Mouse (Mus musculus) hindbrain, embryonic 14.5 days (tissue): Measurements from ENCODE around the gene Rcan1. TPM values are rescaled to one million over a fixed set of nuclear protein-coding genes. Genes with fewer than 3 reads are reported as not detected.

Source experiments
- ATAC-seq: fragments of 200-750 bp; cut with Nextera tagmentation; 2 replicates; pipeline ENCODE4 v1.8.0; 2017; ENCODE audit warnings: moderate number of reproducible peaks, mild to moderate bottlenecking, moderate TSS enrichment, moderate library complexity; ENCODE audit not compliant: low FRiP score
- DNase-seq: peaks from one replicate; pipeline ENCODE4 v3.0.0-alpha.2; 2015; ENCODE audit warnings: low spot score
- H3K27ac ChIP-seq: fragments of 300-500 bp; sonication (generic); 2 replicates; pipeline ENCODE4 v1.5.1; 2014; ENCODE audit warnings: mild to moderate bottlenecking, moderate library complexity
- H3K27me3 ChIP-seq: fragments of 300-500 bp; sonication (generic); 2 replicates; pipeline ENCODE4 v1.6.1; 2014; ENCODE audit warnings: mild to moderate bottlenecking, low read length, mixed read lengths; ENCODE audit not compliant: control insufficient read depth, insufficient read depth
- H3K36me3 ChIP-seq: fragments of 300-500 bp; sonication (generic); replicated peaks from 2 replicates; pipeline ENCODE4 v1.6.1; 2014; ENCODE audit not compliant: control insufficient read depth, insufficient read depth
- H3K4me1 ChIP-seq: fragments of 300-500 bp; sonication (generic); replicated peaks from 2 replicates; pipeline ENCODE4 v1.6.1; 2014; ENCODE audit warnings: antibody characterized with exemption, low read length, mixed read lengths; ENCODE audit not compliant: control insufficient read depth, insufficient read depth
- H3K4me2 ChIP-seq: fragments of 300-500 bp; sonication (generic); replicated peaks from 2 replicates; pipeline ENCODE4 v1.6.1; 2014; ENCODE audit warnings: mild to moderate bottlenecking, moderate library complexity
- H3K4me3 ChIP-seq: fragments of 300-500 bp; sonication (generic); replicated peaks from 2 replicates; pipeline ENCODE4 v1.5.1; 2014; ENCODE audit warnings: mild to moderate bottlenecking, low read length
- H3K9ac ChIP-seq: fragments of 300-500 bp; sonication (generic); 2 replicates; pipeline ENCODE4 v1.6.1; 2014
- H3K9me3 ChIP-seq: fragments of 300-500 bp; sonication (generic); 2 replicates; pipeline ENCODE4 v1.6.1; 2016; ENCODE audit warnings: low read length; ENCODE audit not compliant: control insufficient read depth
- WGBS: fragments of 180-500 bp; shearing (Covaris S2); extraction: QIAGEN DNeasy Blood & Tissue Kit; methylation state at CpG from one replicate; pipeline ENCODE4 v1.1.7; 2014; 5-methylcytosine and 5-hydroxymethylcytosine counted together
- polyA plus RNA-seq: library from polyadenylated mRNA; unstranded; fragments of >200 nt; fragmentation: Nextera tagmentation; extraction: Ambion mirVana; gene quantifications from 2 replicates; pipeline ENCODE4 v1.2.1, GENCODE M21; 2014

Rcan1 gene
- polyA plus RNA-seq, 1 experiment from 2014 or later, result 76.8 TPM

DNA sequence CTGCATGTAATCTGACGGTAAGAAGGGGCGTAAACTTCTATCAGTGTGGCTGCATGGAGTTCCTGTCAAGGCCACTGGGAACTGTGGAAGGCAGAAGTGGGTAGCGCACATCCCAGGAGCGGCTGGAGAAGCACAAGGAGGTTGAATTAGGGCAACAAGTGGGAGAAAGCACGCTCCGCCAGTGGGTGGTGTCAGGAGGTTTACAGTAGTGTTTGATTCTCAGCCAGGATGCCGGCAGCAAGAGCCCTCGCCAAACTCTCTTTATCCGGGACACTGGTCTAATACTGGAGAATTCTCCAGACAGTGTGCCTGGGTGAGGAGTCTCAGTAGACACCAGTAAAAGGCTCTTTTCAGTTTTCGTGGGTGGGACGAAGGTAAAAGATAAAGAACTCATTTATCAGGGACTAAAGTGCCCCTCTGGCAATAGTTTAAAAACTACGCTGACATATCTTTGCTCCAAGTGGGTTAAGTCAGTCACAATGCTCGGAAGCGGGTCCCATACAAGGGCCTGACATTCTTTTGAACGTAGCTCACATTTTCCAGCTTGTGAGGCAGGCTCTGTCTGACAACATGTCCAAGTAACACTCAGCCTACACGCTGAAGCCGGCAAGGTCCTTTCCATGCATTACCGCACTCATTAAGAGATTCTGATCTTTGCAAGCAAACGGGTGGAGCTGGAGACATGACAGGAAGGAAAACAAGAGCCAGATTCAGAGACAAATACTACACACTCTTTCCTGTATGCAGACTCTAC is 42.3 kb downstream of the Rcan1 start:
- H3K9me3 ChIP-seq, result no peaks in the 10 kb centered on the region
- no peaks in the 10 kb centered on the region for H3K27me3 ChIP-seq
- H3K36me3 ChIP-seq, result no peaks in the 10 kb centered on the region
- H3K4me3 ChIP-seq, result no peak overlapping the region
- no peak overlapping the region for H3K4me2 ChIP-seq
- DNase-seq (no peak), ATAC-seq (no peak)
- H3K4me1 ChIP-seq, result 0 out of 2 replicates have a peak, but pooled peaks cover 20% of the 10 kb centered on the region
- WGBS, result 59% methylated on average over 19 of the region's 19 CpGs
- no peak overlapping the region for H3K27ac ChIP-seq
- no peak overlapping the region for H3K9ac ChIP-seq

DNA sequence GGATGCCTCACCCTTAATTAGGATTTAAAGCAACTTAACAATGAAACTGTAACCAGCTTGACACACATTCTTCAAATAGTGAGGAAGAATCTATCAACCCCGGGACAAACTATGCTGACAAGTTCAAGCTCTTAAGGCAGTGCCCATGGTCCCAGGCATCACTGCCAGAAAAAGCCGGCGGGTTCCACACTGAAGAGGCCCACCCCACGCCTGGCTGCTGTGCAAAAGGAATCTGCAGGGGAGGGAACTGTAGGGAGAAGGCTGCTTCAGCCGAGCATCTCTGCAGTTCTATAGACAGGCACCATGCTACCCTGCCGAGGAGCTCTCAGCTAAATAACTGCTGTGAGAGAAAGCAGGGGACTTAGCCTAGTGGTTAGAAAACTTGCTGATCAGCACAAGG is 44.0 kb downstream of the Rcan1 start:
- H3K27ac ChIP-seq, result no peak overlapping the region
- DNase-seq (no peak), ATAC-seq (no peak)
- no peaks in the 10 kb centered on the region for H3K9me3 ChIP-seq
- no peak overlapping the region for H3K9ac ChIP-seq
- H3K4me3 ChIP-seq, result no peak overlapping the region
- H3K4me1 ChIP-seq, result 0 out of 2 replicates have a peak, but pooled peaks cover 22% of the 10 kb centered on the region
- H3K36me3 ChIP-seq, result no peaks in the 10 kb centered on the region
- H3K4me2 ChIP-seq, result no peak overlapping the region
- H3K27me3 ChIP-seq, result no peaks in the 10 kb centered on the region
- WGBS, result 22% methylated on average over 6 of the region's 6 CpGs

DNA sequence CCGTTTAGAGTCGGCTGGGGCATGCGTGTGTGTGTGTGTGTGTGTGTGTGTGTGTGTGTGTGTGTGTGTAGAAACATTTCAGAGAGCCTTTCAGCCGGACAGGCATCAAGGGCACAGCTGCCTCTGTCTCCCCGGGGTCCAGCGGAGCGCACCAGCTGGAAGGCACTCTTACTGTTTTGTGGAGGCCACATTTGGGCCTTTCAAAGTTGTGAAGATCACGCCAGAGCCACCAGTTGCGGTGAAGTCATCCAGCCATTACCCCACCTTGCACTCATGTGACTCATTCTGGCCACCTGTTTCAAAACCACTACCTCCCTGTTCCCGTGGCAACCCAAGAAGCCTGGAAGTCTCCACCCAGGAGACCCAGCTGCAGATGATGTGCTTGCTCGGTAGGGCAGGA is 44.8 kb downstream of the Rcan1 start:
- Histone ChIP-seq H3K9ac (no peak overlapping the region), H3K36me3 (no peaks in the 10 kb centered on the region), H3K4me2 (no peak overlapping the region), H3K4me1 (0 out of 2 replicates have a peak, but pooled peaks cover 22% of the 10 kb centered on the region), H3K4me3 (no peak overlapping the region), H3K27ac (no peak overlapping the region), H3K27me3 (no peaks in the 10 kb centered on the region), H3K9me3 (no peaks in the 10 kb centered on the region)
- WGBS, result 53% methylated on average over 11 of the region's 11 CpGs
- ATAC-seq (no peak), DNase-seq (no peak)

DNA sequence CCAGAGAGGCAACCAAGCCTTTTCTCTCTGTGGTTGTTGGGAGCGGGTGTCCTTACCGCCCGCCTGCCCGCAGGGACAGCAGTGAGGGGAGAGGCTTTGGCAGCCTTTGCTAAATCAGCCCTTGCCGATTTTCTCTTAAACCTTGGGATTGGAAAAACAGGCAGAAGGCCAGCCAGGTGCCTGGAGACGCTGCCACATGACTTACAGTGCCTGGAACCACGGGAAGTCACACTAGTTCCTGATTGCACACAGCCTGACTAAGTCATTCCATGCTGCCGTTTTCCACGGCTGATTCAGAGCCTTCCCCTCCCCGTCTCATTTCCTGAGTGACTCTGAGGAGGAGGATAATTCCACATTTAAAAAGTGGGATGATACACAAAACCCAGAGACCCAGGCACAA is 47.3 kb downstream of the Rcan1 start:
- Histone ChIP-seq H3K36me3 (no peaks in the 10 kb centered on the region), H3K9ac (no peak overlapping the region), H3K9me3 (no peaks in the 10 kb centered on the region), H3K4me1 (0 out of 2 replicates have a peak, but pooled peaks cover 18% of the 10 kb centered on the region), H3K27me3 (no peaks in the 10 kb centered on the region), H3K4me3 (no peak overlapping the region), H3K27ac (no peak overlapping the region), H3K4me2 (no peak overlapping the region)
- whole genome bisulfite sequencing, result 65% methylated on average over 10 of the region's 10 CpGs
- no peak for ATAC-seq
- no peak for DNase-seq

DNA sequence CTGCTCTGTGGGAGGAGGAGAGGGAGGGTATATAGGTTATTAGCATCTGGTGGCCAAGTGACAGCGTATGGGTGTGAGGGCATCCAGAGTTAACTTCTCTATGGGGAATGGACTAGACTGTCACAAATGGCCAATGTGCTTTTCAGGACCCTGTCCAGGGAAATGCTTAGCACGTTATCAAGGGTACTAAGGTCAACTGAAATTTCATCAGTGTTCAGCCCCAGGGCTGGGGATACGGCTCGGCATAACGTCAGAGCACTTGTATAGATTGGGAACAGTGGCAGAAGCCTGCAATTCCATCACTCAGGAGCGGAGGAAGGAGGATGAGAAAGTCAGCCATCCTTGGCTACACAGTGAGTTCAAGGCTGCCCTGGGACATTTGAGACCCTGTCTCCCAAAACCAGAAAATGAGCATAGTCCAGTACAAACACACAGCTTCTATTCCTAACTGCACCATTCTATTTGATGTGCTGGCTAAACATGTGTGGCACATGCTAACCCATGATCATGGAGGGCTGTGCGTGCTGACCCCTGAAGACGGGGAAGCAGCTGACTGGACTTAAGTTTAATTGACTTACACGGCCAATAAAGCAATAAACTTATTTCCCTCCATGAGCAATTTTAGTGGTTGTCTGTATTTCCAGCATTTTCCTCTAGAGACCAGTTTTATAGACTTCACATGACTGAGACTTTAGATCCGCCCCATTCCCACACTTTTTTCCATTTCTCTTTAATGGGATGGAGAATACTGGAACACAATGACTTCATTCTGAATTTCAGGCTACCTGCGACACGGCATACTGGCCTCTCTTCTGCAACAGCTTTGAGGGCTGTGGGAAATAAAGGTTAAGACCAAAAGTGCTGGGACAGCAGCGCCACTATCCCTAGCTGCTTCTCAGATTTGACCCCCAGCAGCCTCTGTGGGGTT is 48.0 kb downstream of the Rcan1 start:
- no peak overlapping the region for H3K9ac ChIP-seq
- DNase-seq (no peak), ATAC-seq (no peak)
- no peaks in the 10 kb centered on the region for H3K36me3 ChIP-seq
- 0 out of 2 replicates have a peak, but pooled peaks cover 11% of the 10 kb centered on the region for H3K4me1 ChIP-seq
- no peaks in the 10 kb centered on the region for H3K9me3 ChIP-seq
- WGBS, result 83% methylated on average over 13 of the region's 13 CpGs
- no peaks in the 10 kb centered on the region for H3K27me3 ChIP-seq
- H3K27ac ChIP-seq, result no peak overlapping the region
- H3K4me2 ChIP-seq, result no peak overlapping the region
- H3K4me3 ChIP-seq, result no peak overlapping the region

DNA sequence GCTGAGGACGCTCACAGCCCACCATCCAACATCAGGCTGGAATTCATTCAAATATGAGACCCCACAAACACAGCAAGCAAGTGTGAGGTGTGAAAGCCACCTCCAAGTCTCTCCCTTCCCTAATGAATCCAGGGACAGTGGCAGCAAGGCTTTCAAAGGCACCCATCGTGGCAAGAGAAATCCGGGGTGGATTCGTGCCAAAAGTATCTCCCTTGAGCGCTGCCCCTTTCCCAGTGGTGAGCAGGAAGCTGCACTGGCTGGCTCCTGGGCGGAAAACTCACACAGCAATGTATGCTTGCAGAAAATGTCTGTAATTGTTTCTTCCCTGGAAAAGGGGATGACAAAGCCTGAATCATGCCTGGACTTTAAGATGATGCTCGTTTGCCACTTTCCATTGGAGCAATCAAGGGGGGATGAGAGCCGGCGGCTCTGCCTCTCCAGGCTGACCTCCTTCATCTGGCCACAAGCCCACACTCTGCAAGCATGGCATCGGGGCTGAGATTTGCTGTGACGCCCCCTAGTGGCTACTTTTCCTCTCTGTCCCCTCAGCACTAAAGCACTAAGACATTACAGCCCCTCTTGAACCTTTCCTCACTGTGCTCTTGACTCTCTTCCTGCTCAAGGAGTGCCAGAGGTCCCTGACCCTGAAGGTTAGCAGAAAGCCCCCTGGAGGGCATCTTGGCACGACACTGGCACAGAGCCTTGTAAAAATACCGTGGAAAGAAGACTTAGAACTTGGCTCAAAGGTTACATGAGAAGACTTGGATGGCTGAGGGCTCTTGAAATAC is 49.3 kb downstream of the Rcan1 start:
- Histone ChIP-seq H3K4me2 (no peak overlapping the region), H3K9ac (no peak overlapping the region), H3K27me3 (no peaks in the 10 kb centered on the region), H3K4me1 (0 out of 2 replicates have a peak, but pooled peaks cover 7% of the 10 kb centered on the region), H3K27ac (no peak overlapping the region), H3K4me3 (no peak overlapping the region), H3K9me3 (no peaks in the 10 kb centered on the region), H3K36me3 (no peaks in the 10 kb centered on the region)
- 60% methylated on average over 13 of the region's 13 CpGs for WGBS
- ATAC-seq (no peak), DNase-seq (no peak)

DNA sequence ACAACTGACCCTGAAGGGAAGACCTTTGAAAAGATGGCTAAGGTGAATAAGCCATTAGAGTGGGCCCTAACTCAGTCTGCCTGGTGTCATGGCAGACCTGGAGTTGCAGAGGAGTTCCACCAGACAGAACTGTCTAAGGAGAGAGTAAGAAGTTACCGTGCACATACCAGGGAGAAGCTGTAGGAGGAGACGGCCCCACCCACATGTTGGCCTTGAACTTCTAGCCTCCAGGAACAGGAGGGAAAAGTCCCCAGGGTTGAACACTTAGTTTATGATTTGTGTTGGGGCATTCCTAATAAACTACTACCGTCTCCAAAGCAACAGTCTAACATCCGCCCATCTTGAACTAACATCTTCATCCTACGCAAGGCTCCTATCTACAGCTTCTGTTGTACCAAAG is 50.0 kb downstream of the Rcan1 start:
- Histone ChIP-seq H3K4me3 (no peak overlapping the region), H3K36me3 (no peaks in the 10 kb centered on the region), H3K9me3 (no peaks in the 10 kb centered on the region), H3K27me3 (no peaks in the 10 kb centered on the region), H3K4me2 (no peak overlapping the region), H3K9ac (no peak overlapping the region), H3K4me1 (0 out of 2 replicates have a peak, but pooled peaks cover 3% of the 10 kb centered on the region), H3K27ac (no peak overlapping the region)
- no peak for ATAC-seq
- no peak for DNase-seq
- 94% methylated on average over 5 of the region's 5 CpGs for WGBS

DNA sequence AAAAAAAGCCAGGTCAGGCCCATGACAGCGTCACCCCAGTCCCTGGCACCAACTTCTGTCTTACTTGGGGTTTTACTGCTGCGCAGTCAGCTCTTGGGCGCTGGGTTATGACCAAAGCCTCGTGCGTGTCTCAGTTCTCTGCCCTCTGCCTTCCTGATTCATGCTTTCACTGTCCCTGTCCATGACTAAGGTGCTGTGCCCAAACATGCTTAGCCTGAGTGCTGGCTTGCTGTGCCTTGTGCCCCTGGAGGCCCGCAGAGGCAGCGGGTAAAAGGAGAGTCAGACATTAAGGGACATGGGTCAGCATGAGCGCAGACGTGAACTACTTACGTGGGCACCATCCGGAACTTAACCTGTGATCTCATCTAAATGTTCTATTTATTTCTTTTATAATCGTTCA is 51.6 kb downstream of the Rcan1 start:
- Histone ChIP-seq H3K9ac (no peak overlapping the region), H3K27ac (no peak overlapping the region), H3K36me3 (no peaks in the 10 kb centered on the region), H3K4me2 (no peak overlapping the region), H3K27me3 (no peaks in the 10 kb centered on the region), H3K4me1 (0 out of 2 replicates have a peak, but pooled peaks cover 3% of the 10 kb centered on the region), H3K4me3 (no peak overlapping the region), H3K9me3 (no peaks in the 10 kb centered on the region)
- ATAC-seq, result no peak
- WGBS, result 92% methylated on average over 12 of the region's 12 CpGs
- no peak for DNase-seq

DNA sequence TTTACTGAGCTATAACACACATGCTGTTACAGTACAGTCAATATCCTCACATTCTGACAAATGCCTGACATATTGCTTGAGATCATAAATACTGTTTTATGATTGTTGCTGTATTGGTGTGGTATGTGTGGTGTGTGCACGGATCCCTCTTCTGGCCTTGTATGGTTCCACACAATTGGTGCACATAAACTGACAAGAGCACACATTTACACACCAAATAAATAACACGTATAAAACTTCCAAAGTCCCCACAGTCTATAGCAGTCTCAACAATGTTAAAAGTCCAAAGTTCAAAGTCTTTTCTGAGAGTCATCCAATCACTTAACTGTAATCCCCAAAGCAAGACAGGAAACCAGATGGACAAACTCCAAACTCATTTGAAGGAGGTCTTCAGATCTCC is 53.4 kb downstream of the Rcan1 start:
- no peak overlapping the region for H3K4me2 ChIP-seq
- H3K27ac ChIP-seq, result no peak overlapping the region
- ATAC-seq (no peak), DNase-seq (no peak)
- 94% methylated on average over 2 of the region's 2 CpGs for WGBS
- no peaks in the 10 kb centered on the region for H3K27me3 ChIP-seq
- H3K4me3 ChIP-seq, result no peak overlapping the region
- no peaks in the 10 kb centered on the region for H3K9me3 ChIP-seq
- peaks cover 6% of the 10 kb centered on the region; the same call in 1 of the 2 replicates for H3K4me1 ChIP-seq
- no peak overlapping the region for H3K9ac ChIP-seq
- no peaks in the 10 kb centered on the region for H3K36me3 ChIP-seq
